Mouse (Mus musculus): ENCODE measurements around the gene Shld1. TPM values are rescaled to one million over a fixed set of nuclear protein-coding genes. Genes with fewer than 3 reads are reported as not detected.

Gene Shld1
- polyA plus RNA-seq (2017; shearing (Covaris generic)): 10 to 100 TPM; 14.9 to 43.3 (median 35.0) TPM

DNA sequence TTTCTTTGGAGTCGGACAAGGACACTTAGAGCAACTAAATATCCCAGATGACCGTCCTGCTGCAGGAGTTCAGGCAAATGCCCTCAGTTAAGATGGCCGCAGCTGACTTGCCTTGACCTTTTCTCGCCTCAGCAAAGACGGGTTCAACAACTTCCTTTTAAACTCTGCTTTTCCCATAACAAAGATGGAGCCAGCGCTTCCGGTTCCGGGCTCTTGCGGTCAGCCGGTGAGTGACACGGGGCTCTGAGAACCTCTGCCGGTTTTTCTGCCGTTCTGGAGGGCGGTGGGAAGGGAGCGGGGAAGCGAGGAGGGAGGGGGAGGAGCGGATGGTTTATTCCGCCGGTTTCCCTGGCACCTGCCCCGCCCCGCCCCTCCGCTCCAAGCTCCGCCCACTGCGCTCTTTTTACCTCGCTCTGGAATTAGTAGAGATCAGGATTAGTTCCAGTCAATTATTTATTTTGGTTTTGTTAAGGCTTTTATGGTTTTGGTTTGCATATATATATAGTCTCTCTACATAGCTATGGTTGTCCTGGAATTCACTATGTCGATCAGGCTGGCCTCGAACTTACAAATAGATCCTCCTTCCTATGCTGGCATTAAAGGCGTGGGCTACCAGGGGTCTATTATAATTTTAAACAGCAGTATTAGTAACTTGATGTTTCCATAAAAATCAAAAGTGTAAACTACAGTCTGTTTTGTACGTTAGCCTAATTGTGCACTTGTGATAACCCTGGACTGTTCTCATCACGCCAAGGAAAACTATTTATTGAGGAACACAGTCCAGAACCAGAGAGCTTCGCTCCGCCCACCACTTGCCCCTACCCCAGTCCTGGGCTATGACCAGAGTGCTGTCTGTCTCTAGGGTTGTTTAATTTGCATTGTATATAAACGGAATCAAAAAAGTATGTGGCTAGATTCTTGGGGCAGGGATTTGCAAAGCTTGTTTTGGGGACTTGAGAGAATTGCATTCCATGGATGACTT lies at the start of gene Shld1:
TSS of gene Shld1 (plus strand) at position 176 of the 982 bp plus-strand sequence.
- ATAC-seq: peak; percentile 71

DNA sequence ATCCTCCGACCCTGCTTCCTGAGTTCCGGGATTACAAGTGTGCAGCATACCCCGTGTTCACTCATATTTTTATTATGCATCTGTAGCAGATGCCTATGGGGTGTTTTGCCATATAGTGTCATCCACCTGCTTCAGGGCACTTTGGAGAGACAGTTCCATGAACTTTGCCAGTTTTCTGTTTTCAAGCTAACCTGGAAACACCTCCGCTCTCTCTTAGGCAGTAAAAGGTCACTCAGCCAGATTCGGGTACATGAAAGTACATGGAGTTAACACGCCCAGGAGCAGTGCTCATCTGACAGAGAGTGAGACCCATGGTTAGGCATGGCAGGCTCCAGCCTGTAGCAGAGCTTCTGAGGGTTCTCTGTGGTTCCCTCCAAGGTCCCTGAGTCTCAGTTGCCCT lies 48.4 kb upstream of the Shld1 start:
- no peak for ATAC-seq

DNA sequence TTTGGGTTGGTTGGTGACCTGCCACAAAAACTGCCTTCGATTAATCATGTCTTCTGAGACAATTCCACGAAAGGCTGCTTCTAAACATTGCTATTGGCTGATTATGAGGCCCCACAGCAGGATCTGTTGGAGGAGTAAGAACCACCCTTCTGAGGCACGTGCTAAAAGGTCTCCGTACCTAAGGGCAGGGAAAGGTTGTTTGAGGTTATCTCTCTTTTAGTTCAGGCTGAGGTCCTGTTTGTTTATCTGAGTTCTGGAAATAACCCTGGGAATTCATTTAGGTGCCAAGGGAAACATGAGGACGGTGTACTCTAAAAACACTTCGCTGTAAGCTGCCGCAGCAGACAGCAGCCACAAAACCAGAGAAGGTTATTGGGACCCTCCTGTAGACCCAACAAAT lies 47.4 kb upstream of the Shld1 start:
- no peak for ATAC-seq

DNA sequence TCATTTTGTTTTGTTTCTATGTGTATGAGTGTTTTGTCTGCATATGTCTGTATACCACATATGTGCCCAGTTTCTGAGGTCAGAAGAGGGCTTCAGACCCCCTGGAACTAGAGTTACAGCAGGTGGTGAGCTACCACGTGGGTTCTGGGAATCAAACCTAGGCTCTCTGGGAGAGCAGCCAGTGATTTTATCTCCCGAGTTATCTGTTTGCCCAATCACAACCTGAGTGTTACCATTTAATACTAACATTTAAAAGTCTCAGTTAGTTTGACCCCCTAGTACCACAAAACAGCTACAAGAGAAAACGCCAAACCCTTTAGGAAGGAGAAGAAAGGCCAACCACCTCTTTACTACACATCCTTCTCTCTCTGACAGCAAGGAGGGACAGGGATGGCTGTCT lies 45.5 kb upstream of the Shld1 start:
- no peak for ATAC-seq

DNA sequence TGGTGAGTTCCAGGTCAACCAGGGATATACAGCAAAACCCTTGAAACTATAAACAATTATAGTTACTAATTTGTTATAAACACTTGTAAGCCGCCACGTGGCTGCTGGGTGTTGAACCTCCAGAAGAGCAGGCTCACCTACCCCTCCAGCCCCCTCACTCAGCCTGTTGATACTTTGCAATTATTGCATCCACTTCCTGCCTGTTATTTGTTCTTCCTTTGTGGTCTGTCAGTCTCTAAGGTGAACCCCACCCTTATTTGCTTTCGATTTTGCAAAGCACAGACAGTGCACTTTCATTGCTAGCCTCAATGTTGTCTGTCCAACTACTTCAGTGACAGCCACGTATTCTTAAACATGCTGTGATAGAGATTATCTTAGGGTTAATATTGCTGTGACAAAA lies 43.6 kb upstream of the Shld1 start:
- ATAC-seq: peak; percentile 99

DNA sequence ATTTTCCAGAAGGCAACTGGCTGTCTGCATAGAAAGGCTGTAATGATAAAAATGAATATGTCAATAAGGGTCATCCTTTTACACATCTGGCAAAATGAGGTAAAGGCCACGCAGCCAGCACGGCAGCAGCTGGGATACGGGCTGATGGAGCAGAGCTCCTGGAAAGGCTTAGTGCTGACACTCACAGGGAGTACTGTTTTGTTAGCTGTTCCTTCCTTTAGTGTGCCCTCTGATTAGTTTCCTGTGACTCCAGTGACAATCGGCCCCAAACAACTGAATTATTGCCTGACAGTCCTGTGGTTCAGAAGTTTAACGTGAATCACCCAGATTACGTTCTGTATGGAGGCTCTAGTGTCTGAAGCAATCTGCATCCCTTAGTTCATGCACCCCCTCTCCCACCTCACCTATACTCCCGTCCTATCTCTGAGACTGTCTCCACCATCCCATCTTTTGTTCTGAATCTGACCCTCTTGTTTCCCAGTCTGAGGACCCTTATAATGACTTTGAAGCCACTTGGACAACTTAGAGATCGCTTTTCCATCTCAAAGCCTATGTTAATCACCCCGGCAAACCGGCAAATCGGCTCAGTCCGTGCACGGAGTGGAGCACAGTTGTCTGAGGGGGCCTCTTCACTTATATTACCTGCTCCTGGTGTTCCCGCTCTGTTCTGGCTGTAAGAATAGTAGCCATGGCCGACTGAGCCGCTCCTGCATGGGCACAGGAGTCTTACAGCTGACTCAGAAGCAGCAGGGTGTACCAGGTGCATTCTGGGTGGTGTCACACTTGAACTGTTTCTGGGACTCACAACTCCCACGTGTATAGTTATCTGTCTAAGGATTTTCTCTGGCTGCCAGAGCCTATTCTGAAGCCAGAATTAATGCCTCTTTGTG lies 39.6 kb upstream of the Shld1 start:
- ATAC-seq: no peak

DNA sequence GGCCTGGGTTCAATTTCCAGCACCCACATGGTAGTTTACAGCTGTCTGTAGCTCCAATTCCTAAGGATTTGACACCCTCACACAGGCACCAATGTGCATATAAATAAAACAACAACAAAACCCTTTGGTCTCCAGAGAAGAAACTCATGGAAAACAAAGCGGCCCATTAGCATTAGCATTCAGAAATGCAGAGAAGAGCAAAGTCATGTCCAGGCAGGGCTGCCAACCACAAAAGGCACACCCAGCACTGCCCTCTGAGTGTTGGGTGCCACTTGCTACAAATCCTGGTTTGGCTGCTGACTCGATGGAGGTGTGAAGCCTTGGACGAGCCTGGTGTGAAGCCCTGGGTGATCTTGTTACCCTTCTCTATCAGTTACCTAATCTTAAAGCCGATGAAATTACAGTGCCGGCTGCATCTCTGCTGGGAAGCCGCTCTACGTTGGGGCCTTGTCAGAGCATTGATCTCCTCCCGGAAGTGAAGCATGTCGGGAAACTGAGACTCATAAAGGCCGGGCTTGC lies 37.3 kb upstream of the Shld1 start:
- ATAC-seq: no peak

DNA sequence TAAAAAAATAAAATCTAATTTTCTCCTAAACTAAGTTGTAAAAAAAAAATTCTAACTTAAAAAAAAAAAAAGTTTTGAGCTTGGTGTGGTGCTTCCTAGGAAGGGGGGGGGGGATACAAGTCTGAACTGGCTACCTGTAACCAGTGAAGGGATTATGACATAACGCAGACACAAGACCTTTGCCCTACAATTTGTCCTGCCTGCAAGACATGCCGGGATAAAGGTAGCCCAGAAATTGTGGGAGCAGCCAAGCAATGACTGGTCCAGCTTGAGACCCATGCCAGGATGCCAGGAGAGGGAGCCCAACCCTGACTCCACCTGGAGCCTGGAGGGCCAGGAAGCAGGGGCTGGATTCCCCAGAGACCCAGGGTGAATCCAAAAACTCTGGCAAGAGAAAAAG lies 36.2 kb upstream of the Shld1 start:
- no peak for ATAC-seq

DNA sequence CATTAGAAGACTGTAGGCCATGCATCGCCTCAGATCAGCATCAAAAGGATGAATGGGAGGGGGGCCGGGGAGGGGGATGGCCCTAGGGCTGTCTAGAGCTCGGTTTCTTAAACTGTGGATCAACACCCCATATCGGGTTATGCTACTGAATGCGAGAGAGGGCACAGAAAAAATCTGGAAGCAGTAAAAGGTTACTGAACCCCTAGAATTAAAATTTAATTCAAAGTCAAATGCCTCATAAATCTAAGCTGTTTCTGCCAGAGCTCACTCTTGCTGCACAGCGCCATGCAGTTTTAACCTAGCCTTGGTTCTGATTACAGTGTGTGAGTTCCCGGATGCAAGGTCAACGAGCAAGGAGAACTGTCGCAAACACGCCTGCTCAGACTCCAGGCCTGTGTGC lies 34.3 kb upstream of the Shld1 start:
- ATAC-seq: no peak

DNA sequence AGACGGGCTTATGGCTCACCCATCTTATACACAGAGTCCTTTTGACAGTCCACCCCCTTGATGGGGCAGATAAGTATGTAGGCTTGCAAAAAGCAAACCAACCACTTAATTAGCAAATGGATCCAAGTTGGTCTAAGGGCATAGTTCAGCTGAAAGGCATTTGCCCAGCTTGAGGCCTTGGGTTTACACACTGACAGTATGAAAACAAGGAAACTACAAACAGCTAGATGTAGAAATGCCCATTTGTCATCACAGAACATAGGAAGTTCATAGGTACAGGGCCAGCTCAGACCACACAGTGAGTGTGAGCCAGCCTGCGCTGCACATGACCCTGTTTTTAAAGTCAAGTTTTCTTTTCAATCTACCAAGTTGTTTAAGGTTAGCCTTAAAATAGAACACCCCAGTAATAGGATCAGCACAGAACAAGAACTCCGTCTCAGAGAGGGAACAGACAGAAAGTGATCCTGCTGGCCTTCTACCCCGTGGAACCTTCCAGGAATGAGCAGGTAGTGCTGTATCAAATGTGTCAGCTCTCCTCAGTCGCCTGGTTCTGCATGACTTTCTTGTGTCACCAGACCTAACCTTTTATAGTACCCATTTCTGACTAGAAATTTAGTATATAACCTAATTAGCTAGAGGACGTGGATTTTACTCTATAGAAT lies 31.8 kb upstream of the Shld1 start:
- no peak for ATAC-seq

DNA sequence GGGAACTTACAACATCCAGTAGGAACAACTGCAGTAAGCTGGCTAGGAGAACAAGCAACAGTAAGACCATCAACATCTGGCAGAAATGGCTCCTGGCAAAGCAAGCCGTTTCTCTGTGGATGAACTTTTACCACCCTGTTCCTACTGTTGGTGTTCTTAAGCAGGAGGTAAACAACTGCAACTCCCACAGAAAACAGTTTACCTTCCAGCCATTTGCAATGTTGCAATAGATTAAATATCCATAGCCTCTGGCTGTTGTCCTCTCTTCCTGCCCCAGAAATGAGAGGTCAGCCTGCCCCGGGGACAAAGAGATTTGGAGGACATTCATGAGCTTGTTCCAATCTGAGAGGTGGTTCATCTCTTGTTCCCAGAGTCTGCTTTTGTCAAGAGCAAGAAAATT lies 29.5 kb upstream of the Shld1 start:
- no peak for ATAC-seq

DNA sequence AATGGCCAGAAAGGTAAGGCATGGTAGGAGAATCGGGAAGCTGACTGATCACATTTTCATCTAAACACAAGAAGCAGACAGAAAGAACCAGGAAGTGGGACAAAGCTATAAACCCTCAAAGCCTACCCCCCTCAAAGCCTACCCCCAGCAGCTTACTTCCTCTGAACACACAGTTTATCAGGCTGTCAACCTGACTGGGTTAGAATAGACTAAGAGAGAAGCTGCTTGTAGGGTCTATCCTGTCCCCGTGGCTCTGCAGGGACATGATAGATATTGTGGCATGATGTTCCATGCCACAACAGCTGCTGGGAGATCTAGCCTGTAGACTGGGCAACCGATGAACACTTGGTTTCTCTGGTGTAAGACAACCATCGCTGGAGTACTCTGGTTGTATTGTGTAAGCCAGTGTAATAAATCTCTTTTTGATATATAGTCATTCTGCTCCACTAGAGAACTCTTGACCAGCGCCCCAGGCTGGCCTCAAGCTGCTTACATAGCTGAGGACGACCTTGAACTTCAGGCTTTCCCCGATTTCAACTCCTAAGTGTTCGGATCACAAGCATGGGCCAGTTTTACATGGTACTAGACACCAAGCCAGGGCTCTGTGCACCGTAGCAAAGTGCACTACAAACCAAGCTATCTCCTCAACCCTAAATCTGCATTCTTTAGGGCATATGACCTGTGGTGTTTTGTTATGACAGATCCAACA lies 28.2 kb upstream of the Shld1 start:
- ATAC-seq: peak; percentile 80

DNA sequence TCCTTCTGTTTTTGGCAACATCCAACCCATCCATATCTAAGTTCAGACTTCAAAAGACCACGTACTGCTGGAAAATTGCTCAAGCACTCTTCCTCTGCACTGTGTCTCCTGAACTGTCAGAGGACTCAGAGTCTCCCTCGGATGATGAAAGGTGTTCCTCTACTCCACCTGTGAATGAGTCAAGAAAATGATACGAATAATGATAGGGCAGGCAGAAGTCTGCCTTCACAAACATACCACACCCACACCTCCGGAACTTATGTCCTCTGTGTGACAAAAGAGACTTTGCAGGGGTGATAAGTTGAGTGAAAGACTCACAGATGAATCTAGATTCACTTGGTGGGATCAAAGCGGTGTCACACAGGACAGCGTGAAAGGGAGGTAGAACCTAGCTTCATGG lies 17.6 kb upstream of the Shld1 start:
- ATAC-seq: peak; percentile 57

DNA sequence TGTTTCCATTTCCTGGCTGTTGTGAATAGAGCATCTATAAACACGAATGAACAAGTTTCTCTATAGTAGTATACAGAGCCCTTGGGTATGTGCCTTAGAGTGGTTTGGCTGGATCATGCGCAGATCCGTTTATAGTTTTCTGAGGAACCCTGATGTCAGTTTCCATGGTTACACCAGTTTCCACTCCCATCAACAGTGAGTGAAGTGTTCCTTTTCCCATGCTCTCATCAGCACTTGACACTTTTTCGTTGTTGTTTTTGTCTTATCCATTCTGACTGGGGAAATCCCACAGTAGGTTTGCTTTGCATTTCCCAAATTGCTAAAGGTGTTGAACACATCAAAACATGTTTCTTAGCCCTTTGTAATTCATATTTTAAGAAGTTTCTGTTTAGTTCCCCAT lies 16.4 kb upstream of the Shld1 start:
- peak; percentile 81 for ATAC-seq

DNA sequence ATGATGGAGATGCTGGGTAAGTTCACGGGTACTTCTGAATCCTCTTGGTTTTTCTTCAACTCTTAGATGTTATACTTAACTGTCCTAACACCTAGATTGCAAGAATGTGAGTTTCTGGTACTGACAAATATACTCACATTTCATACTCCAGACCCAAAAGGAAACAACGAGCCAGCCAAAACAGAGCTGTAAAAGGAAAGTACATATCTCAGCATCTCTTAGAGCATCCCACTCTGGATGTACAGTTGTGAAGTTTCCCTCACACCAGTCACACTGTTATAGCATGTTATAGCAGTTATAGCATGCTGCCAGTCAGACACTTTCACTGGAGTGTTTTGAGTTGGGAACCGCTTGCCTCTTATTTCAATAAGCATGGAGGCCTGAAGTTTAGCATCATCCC lies 14.6 kb upstream of the Shld1 start:
- ATAC-seq: no peak

DNA sequence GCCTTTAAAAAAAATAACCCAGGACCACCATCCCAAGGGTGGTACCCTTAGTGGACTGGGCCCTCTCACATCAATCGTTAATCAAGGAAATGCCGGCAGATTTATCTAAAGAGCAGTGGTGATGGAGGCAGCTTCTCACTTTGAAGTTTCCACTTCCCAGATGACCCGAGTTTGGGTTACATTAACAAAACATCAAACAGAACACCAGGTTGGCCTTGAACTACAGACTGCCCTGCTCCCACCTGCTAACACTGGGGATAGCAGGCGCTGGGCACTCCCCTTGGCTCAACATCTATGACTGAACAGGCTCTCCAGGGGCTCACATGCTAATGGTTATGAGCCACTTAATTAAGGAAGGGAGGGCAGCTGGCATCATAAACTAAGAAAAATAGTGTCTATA lies 10.6 kb upstream of the Shld1 start:
- no peak for ATAC-seq

DNA sequence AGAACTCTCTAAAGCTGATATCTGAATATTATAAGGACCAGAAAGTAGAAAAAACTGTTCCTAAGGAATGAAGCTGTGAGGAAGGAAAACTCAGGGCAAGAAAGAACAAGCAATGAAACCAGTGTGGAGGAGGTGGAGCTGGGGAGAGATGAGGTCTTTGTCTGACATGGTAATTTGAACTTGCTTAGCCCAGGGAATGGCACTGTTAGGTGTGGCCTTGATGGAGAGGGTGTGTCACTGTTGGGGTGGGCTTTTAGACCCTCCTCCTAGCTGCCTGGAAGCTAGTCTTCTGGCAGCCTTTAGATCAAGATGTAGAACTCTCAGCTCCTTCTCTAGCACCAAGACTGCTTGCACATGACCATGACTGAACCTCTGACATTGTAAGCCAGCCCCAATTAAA lies 1.7 kb upstream of the Shld1 start:
- ATAC-seq: no peak

DNA sequence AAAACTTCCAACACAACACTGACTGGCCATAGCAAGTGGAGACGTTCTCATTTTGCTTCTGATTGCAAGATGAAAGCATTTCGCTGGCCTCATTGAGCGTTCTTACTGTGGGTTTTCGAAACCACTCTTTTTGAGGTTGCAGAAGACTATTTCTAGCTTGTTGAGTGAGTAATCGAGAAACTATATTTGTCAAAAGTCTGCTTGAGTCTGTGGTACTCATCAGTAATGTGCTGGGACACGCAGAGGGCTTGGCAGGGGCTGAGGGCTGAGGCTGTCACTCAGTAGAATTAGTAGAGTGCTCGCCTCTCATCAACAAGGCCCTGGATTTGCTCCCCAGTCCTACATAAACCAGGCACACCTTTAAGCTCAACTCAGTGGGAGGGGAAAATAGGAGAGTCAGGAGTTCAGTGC lies 1.9 kb downstream of the Shld1 start:
- ATAC-seq: peak; percentile 15

DNA sequence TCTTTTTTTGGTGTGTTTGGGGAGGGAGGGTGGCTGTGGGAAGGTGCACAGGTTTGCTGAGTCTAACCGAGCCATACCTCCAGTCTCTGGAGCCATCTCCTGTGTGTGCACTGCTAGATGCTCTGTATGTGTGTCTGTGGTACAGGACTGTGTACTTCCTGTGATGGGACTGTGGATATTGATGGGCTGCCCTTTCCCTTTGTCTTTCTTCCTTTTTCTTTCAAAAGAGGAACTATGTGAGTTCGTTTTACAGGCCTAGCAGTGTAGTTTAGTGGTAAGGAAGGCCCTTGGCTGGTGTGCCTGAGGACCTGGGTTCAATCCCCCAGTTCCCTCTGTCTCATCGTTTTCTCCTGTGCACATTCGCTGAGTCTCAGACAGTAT lies 2.4 kb downstream of the Shld1 start:
- peak; percentile 44 for ATAC-seq

DNA sequence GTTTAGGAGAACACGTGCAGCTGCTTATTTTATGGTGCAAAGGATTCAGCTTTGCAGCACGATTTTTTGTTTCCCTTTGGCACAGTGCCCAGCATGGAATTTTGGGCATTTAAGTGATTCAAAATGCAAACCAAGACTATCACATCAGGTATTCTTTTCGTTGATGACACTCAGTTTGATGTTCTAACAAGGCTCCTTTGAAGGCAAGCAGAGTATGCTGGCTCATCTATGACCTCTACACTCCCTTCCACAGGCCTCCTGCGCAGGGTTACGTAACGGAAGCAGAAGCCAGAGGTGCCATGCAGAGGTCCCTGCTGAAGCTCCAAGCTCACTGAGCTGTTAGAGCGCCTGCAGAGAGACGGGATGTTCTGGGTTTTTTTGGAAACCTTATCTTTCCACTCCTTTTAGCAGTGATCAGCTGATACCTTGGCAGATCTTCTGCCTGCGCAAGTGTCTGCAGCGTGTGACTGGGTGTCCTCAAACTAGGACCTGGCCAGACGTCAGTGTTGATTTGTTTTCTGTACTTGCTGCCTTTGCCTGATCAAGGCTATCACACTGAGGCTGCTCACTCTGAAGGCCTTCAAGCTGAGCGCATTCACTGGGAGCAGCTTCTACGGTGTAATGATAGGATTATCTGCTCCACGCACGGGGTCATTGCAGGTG lies 3.0 kb downstream of the Shld1 start:
- ATAC-seq: no peak

DNA sequence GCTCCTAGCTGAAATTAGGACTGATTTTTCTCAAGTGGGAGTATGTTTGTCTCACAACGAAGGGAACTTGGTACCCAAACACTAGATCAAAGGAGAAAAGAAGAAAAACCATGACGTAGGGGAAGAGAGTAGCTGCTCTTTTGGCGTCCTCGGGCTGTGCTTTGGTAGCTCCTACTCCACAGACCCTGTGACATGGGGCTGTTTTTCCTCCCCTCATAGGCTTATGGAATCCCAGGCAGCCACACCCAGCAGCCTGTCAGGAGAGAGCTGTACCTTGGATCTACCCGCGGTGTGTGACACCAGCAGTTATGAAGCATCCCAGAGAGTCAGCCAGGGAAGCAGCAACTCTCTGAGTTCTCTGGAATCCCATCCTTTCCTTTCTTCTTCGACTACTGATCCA lies 5.0 kb downstream of the Shld1 start:
- ATAC-seq: peak; percentile 13

DNA sequence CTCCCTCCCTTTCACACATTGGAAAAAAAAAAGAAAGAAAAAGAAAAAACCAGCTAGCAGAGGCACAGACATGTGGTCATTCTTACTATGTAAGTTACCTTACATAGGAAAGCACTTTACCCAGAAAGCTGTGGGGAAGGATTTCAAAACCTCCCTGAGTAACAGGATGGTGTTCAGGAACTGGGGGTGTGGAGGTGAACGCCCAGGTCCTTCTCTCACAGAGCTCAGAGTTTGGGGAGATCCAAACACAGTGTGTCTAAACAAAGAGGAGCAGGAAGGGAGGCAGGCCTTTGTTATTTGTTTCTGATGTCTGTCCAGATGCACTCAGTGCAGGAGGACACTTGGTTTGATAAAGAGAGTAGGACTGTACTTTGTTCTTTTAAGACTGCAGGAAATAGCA lies 5.6 kb downstream of the Shld1 start:
- no peak for ATAC-seq
